In genomic region chr15:82967947-82968346, GRCm38 (mm10) we compare ENCODE assay signal across 10 mouse cellular contexts. TPM values are rescaled to one million over a fixed set of nuclear protein-coding genes. Genes with fewer than 3 reads are reported as not detected.
DNase-seq lines count a peak whose midpoint lies in the region; ATAC-seq and TF ChIP-seq lines count a peak whose summit lies in the region.
"Had no signal": no experiment of that assay in that cellular context is flagged by ENCODE, and none has a peak within 500 bp of the region (broad histone marks: within the 10 kb centered on the region; RNA-seq: fewer than 3 reads in every experiment).

No protein-coding gene starts in this region.

- H3K4me3 ChIP-seq in thymus, adult 2 months (ENCODE audit: control insufficient read depth, insufficient read depth, low read length) = 0 out of 2 replicates have a peak overlapping the region, but pooled peaks have one; percentile 4
- peak overlapping the region; percentile 13 for H3K4me3 ChIP-seq in limb, embryonic 12.5 days (replicated peaks)
- H3K4me3 ChIP-seq in stomach, embryonic 16.5 days (replicated peaks; ENCODE audit: low read length) = 0 out of 2 replicates have a peak overlapping the region, but pooled peaks have one; percentile 17
- H3K4me3 ChIP-seq: heart, adult 2 months had no signal

- peaks cover 41% of the 10 kb centered on the region for H3K4me1 ChIP-seq in thymus, adult 2 months (replicated peaks; ENCODE audit: control insufficient read depth, insufficient read depth, low read length)
- H3K4me1 ChIP-seq in limb, embryonic 12.5 days (replicated peaks) = peaks cover 47% of the 10 kb centered on the region
- peaks cover 23% of the 10 kb centered on the region for H3K4me1 ChIP-seq in stomach, embryonic 16.5 days (ENCODE audit: control insufficient read depth, insufficient read depth, low read length)

- no peaks in the 10 kb centered on the region for H3K9me3 ChIP-seq in limb, embryonic 12.5 days
- H3K9me3 ChIP-seq in stomach, embryonic 16.5 days (replicated peaks; ENCODE audit: control insufficient read depth, low read length) = no peaks in the 10 kb centered on the region

- peak overlapping the region; percentile 55 for H3K4me2 ChIP-seq in limb, embryonic 12.5 days
- peak overlapping the region; percentile 48; the same call in 1 of the 2 replicates for H3K4me2 ChIP-seq in stomach, embryonic 16.5 days (ENCODE audit: low read depth, low read length)

- no peak overlapping the region; the same call in 1 of the 2 replicates for H3K9ac ChIP-seq in limb, embryonic 12.5 days (replicated peaks)
- H3K9ac ChIP-seq in stomach, embryonic 16.5 days (ENCODE audit: low read length) = peak overlapping the region; percentile 66

- peak; percentile 7; the same call in 1 of the 2 replicates for ATAC-seq in limb, embryonic 12.5 days (ENCODE audit: insufficient number of reproducible peaks, insufficient read depth, low FRiP score, low TSS enrichment, low read depth)
- no peak for ATAC-seq in stomach, embryonic 16.5 days (ENCODE audit: insufficient read depth, low FRiP score)

- no peak for TF ChIP-seq POLR2A in thymus, adult 2 months (IDR thresholded peaks at IDR 0.05; ENCODE audit: control insufficient read depth, extremely low read depth, insufficient read depth, low read length, poor library complexity)

- H3K27ac ChIP-seq in thymus, adult 2 months (ENCODE audit: control insufficient read depth, insufficient read depth, low read length) = no peak overlapping the region
- H3K27ac ChIP-seq in limb, embryonic 12.5 days = peak overlapping the region; percentile 82
- 0 out of 2 replicates have a peak overlapping the region, but pooled peaks have one; percentile 8 for H3K27ac ChIP-seq in stomach, embryonic 16.5 days (ENCODE audit: low read length)
- H3K27ac ChIP-seq: heart, adult 2 months had no signal

- 54% methylated on average over 6 of the region's 6 CpGs for WGBS in thymus, adult 2 months
- WGBS in limb, embryonic 12.5 days = 15% methylated on average over 6 of the region's 6 CpGs
- 38% methylated on average over 6 of the region's 6 CpGs for WGBS in stomach, embryonic 16.5 days

- TF ChIP-seq CTCF in thymus, adult 2 months (IDR thresholded peaks at IDR 0.05; ENCODE audit: borderline replicate concordance, control insufficient read depth, extremely low read depth, insufficient read depth, low read length, poor library complexity) = no peak

- no peaks in the 10 kb centered on the region for H3K36me3 ChIP-seq in thymus, adult 2 months (ENCODE audit: control insufficient read depth, insufficient read depth, low read length)
- H3K36me3 ChIP-seq in limb, embryonic 12.5 days = no peaks in the 10 kb centered on the region
- H3K36me3 ChIP-seq in stomach, embryonic 16.5 days (ENCODE audit: control insufficient read depth, insufficient read depth, low read length) = no peaks in the 10 kb centered on the region

- no peaks in the 10 kb centered on the region for H3K27me3 ChIP-seq in thymus, adult 2 months (ENCODE audit: control insufficient read depth, insufficient read depth, low read length)
- peaks cover 30% of the 10 kb centered on the region for H3K27me3 ChIP-seq in limb, embryonic 12.5 days
- no peaks in the 10 kb centered on the region for H3K27me3 ChIP-seq in stomach, embryonic 16.5 days (ENCODE audit: control insufficient read depth, insufficient read depth, low read length)

- peak; percentile 27 to 36 for DNase-seq in cerebellum, postnatal 25 days
- no peak for DNase-seq in cerebellum, adult 11 months
- no peak for DNase-seq in thymus, adult 2 months
- DNase-seq in thymus, postnatal 0 days (ENCODE audit: low spot score) = no peak
- no peak for DNase-seq in B cell, adult 2 months
- no peak for DNase-seq in urinary bladder, postnatal 25 days (ENCODE audit: low spot score)
- DNase-seq: heart, adult 2 months; right cerebral cortex, postnatal 25 days had no signal

RNA-seq across cellular contexts. Expression of gene Tcf20, which starts 19.7 kb away (rescaled TPM):
- 48.7 and 69.3 TPM in 2 replicates for polyA plus RNA-seq in thymus, adult 2 months (2012; rRNA removed)
- polyA plus RNA-seq in thymus, postnatal 0 days (2015; fragmentation: Nextera tagmentation; extraction: Ambion mirVana) = 9.9 and 13.1 TPM in 2 replicates
- 12.1 and 13.6 TPM in 2 replicates for polyA plus RNA-seq in limb, embryonic 12.5 days (2016; fragmentation: Nextera tagmentation; extraction: Ambion mirVana)
- polyA plus RNA-seq in stomach, embryonic 16.5 days (2015; fragmentation: Nextera tagmentation; extraction: Ambion mirVana) = 7.1 and 8.0 TPM in 2 replicates

Comparison
In these comparisons a context has a peak if more than half of its experiments do, and no peak if none do; other contexts are left out.
1. DNase-seq: peak in cerebellum, postnatal 25 days (2 of 2); none in cerebellum, adult 11 months (single experiment), thymus, adult 2 months (single experiment), thymus, postnatal 0 days (single experiment), B cell, adult 2 months (0 of 2) and urinary bladder, postnatal 25 days (single experiment).
2. Peak in every context shown above with its lines, with median percentiles within 50 percentile points of each other: H3K4me3 ChIP-seq.